Mouse (Mus musculus) MEL (cell line): Measurements from ENCODE around the gene Ddx41. TPM values are rescaled to one million over a fixed set of nuclear protein-coding genes. Genes with fewer than 3 reads are reported as not detected.

Experiments used
- DNase-seq: peaks from one replicate; pipeline ENCODE4 v3.0.0; 2011; ENCODE audit warnings: low read depth, low spot score
- H3K27ac ChIP-seq: 2 replicates; pipeline ENCODE4 v1.5.1; 2012; ENCODE audit warnings: low read depth, mild to moderate bottlenecking, control low read depth, low read length, moderate library complexity; ENCODE audit not compliant: control insufficient read depth
- H3K27me3 ChIP-seq, 2 experiments: fragments of 150-350 bp in 1 of 2; sonication (generic) in 1 of 2; 2 replicates each; pipeline ENCODE4 v1.6.1; 2012; ENCODE audit warnings: low read length in 2 of 2, mild to moderate bottlenecking in 2 of 2, improper control_type of control experiment in 1 of 2, moderate library complexity in 1 of 2; ENCODE audit not compliant: insufficient read depth in 2 of 2, control insufficient read depth in 1 of 2
- H3K36me3 ChIP-seq, 2 experiments: 2 replicates each; pipeline ENCODE4 v1.6.1; 2012 to 2014; ENCODE audit warnings: low read length in 2 of 2, improper control_type of control experiment in 1 of 2, inconsistent platforms in 1 of 2, mild to moderate bottlenecking in 1 of 2; ENCODE audit not compliant: insufficient read depth in 2 of 2, control insufficient read depth in 1 of 2
- H3K4me1 ChIP-seq, 2 experiments: fragments of 150-350 bp in 1 of 2; sonication (generic) in 1 of 2; 2 replicates each; pipeline ENCODE4 v1.6.1; 2012; ENCODE audit warnings: low read length in 2 of 2, improper control_type of control experiment in 1 of 2, mild to moderate bottlenecking in 1 of 2; ENCODE audit not compliant: insufficient read depth in 2 of 2, control insufficient read depth in 1 of 2
- H3K4me3 ChIP-seq, 2 experiments: fragments of 150-350 bp in 1 of 2; sonication (generic) in 1 of 2; 2 replicates each; pipeline ENCODE4 v1.5.1; 2012; ENCODE audit warnings: low read depth in 2 of 2, low read length in 2 of 2, mild to moderate bottlenecking in 2 of 2, moderate library complexity in 2 of 2, control low read depth in 1 of 2, improper control_type of control experiment in 1 of 2; ENCODE audit not compliant: control insufficient read depth in 1 of 2, insufficient read depth in 1 of 2
- H3K79me2 ChIP-seq: 2 replicates; pipeline ENCODE4 v1.6.1; 2012; ENCODE audit warnings: mild to moderate bottlenecking, low read length, moderate library complexity; ENCODE audit not compliant: control insufficient read depth, poor library complexity, insufficient read depth
- H3K9ac ChIP-seq: 2 replicates; pipeline ENCODE4 v1.6.1; 2012; ENCODE audit warnings: low read depth, mild to moderate bottlenecking, control low read depth, low read length, moderate library complexity; ENCODE audit not compliant: control insufficient read depth, poor library complexity, severe bottlenecking
- H3K9me3 ChIP-seq: fragments of 150-350 bp; sonication (generic); replicated peaks from 2 replicates; pipeline ENCODE4 v1.6.1; 2012; ENCODE audit warnings: mild to moderate bottlenecking, low read length, improper control_type of control experiment, moderate library complexity; ENCODE audit not compliant: insufficient read depth
- CHD1 ChIP-seq: IDR thresholded peaks from 2 replicates; pipeline ENCODE4 v1.6.1; 2012; ENCODE audit warnings: low read depth, mild to moderate bottlenecking, inconsistent platforms, low read length, improper control_type of control experiment
- E2F4 ChIP-seq: IDR thresholded peaks from 2 replicates; pipeline ENCODE4 v1.6.1; 2011; ENCODE audit warnings: low read depth, low read length, improper control_type of control experiment, borderline replicate concordance
- ELF1 ChIP-seq: IDR thresholded peaks from 2 replicates; pipeline ENCODE4 v1.6.1; 2014; ENCODE audit warnings: low read depth, mild to moderate bottlenecking, inconsistent platforms, low read length, improper control_type of control experiment, moderate library complexity
- EP300 ChIP-seq, 2 experiments: IDR thresholded peaks; 2 replicates each; pipeline ENCODE4 v1.6.1; 2011; ENCODE audit warnings: improper control_type of control experiment in 2 of 2, low read length in 2 of 2, low read depth in 1 of 2, mild to moderate bottlenecking in 1 of 2
- ETS1 ChIP-seq: IDR thresholded peaks from 2 replicates; pipeline ENCODE4 v1.6.1; 2012; ENCODE audit warnings: low read depth, mild to moderate bottlenecking, inconsistent platforms, low read length, improper control_type of control experiment, moderate library complexity
- GABPA ChIP-seq: IDR thresholded peaks from 2 replicates; pipeline ENCODE4 v1.6.1; 2012; ENCODE audit warnings: low read depth, mild to moderate bottlenecking, inconsistent platforms, low read length, improper control_type of control experiment, moderate library complexity
- GATA1 ChIP-seq: IDR thresholded peaks from 2 replicates; pipeline ENCODE4 v1.6.1; 2011; ENCODE audit warnings: low read depth, low read length, improper control_type of control experiment
- JUND ChIP-seq: IDR thresholded peaks from 2 replicates; pipeline ENCODE4 v1.6.1; 2011; ENCODE audit warnings: low read depth, mild to moderate bottlenecking, improper control_type of control experiment, low read length
- MAFK ChIP-seq: IDR thresholded peaks from 2 replicates; pipeline ENCODE4 v1.6.1; 2011; ENCODE audit warnings: low read depth, mild to moderate bottlenecking, low read length, improper control_type of control experiment, borderline replicate concordance
- MAX ChIP-seq: IDR thresholded peaks from 2 replicates; pipeline ENCODE4 v1.6.1; 2011; ENCODE audit warnings: low read length, improper control_type of control experiment
- NRF1 ChIP-seq: IDR thresholded peaks from 2 replicates; pipeline ENCODE4 v1.6.1; 2014; ENCODE audit warnings: low read depth, mild to moderate bottlenecking, inconsistent platforms, low read length, improper control_type of control experiment, moderate library complexity; ENCODE audit not compliant: poor library complexity, insufficient read depth, severe bottlenecking
- POLR2A ChIP-seq, 2 experiments: IDR thresholded peaks; 2 replicates each; pipeline ENCODE4 v1.6.1; 2011 to 2012; ENCODE audit warnings: low read length in 2 of 2, mild to moderate bottlenecking in 2 of 2, control low read depth in 1 of 2, improper control_type of control experiment in 1 of 2, low read depth in 1 of 2, moderate library complexity in 1 of 2; ENCODE audit not compliant: control insufficient read depth in 1 of 2, insufficient read depth in 1 of 2, poor library complexity in 1 of 2
- POLR2AphosphoS2 ChIP-seq: IDR thresholded peaks from 2 replicates; pipeline ENCODE4 v1.6.1; 2011; ENCODE audit warnings: low read length, improper control_type of control experiment
- POLR2AphosphoS5 ChIP-seq: IDR thresholded peaks from 2 replicates; pipeline ENCODE4 v1.6.1; 2012; ENCODE audit warnings: low read depth, borderline replicate concordance, mild to moderate bottlenecking, inconsistent platforms, low read length, moderate library complexity, mixed read lengths
- RAD21 ChIP-seq: IDR thresholded peaks from 2 replicates; pipeline ENCODE4 v1.6.1; 2011; ENCODE audit warnings: mild to moderate bottlenecking, low read depth, low read length, improper control_type of control experiment
- RCOR1 ChIP-seq: IDR thresholded peaks from 2 replicates; pipeline ENCODE4 v1.6.1; 2012; ENCODE audit warnings: low read depth, mild to moderate bottlenecking, inconsistent platforms, low read length, improper control_type of control experiment
- SIN3A ChIP-seq: IDR thresholded peaks from 2 replicates; pipeline ENCODE4 v1.6.1; 2012; ENCODE audit warnings: low read length, improper control_type of control experiment, inconsistent platforms
- SMC3 ChIP-seq: IDR thresholded peaks from 2 replicates; pipeline ENCODE4 v1.6.1; 2011; ENCODE audit warnings: low read depth, low read length, improper control_type of control experiment
- TCF12 ChIP-seq: IDR thresholded peaks from 2 replicates; pipeline ENCODE4 v1.6.1; 2014; ENCODE audit warnings: low read depth, mild to moderate bottlenecking, inconsistent platforms, low read length, improper control_type of control experiment, moderate library complexity
- ZNF384 ChIP-seq: IDR thresholded peaks from 2 replicates; pipeline ENCODE4 v1.6.1; 2012; ENCODE audit warnings: low read depth, mild to moderate bottlenecking, inconsistent platforms, low read length, improper control_type of control experiment
- polyA plus RNA-seq, 2 experiments: library from polyadenylated mRNA; stranded (reverse) in 1 of 2; unstranded in 1 of 2; fragments of >175 nt in 1 of 2; fragments of >200 nt in 1 of 2; gene quantifications; 2 replicates each; pipeline versions ENCODE4 v1.2.1 to v1.2.4; 2012; ENCODE audit warnings: low replicate concordance in 2 of 2, low read depth in 1 of 2; ENCODE audit not compliant: insufficient read length in 2 of 2, insufficient read depth in 1 of 2, missing spikeins in 1 of 2
- total RNA-seq: library from RNA; depleted of rRNA; stranded (reverse); fragments of 300-350 nt; gene quantifications from 2 replicates; pipeline ENCODE4 v1.2.3, GENCODE M21; 2012

Ddx41 gene
- total and polyA plus RNA-seq, 3 experiments: 58.5 to 88.8 TPM; not detected in 1

DNA sequence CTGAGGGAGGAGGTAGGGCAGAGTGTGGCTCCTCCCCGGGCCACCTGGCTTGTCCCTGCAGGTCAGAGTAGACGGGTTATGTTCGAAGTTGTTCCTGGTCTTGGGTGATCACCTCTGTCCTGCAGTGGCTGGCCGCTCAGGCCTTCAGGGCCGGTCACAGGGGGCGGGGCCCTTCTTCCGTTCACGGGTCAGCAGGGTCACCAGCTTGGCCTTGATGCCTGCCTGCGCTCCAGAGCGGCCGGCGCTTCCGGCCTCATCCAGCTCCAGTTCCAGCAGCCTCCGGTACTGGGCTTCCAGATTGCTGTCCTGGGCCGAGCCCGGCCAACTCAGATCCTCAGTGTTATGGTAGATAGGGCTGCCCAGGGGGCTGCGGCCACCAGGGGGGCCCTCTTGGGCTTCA, 13.2 kb downstream of the Ddx41 start:
- H3K9ac ChIP-seq: no peak overlapping the region
- DNase-seq: no peak
- H3K9me3 ChIP-seq: no peaks in the 10 kb centered on the region
- H3K79me2 ChIP-seq: no peaks in the 10 kb centered on the region
- H3K27me3 ChIP-seq: no peaks in the 10 kb centered on the region
- H3K4me1 ChIP-seq: peaks cover 0 to 13% of the 10 kb centered on the region in 2 experiments; a peak in 3 of 4 replicates
- H3K4me3 ChIP-seq: no peak overlapping the region
- H3K36me3 ChIP-seq: peaks cover 0 to 10% of the 10 kb centered on the region in 2 experiments; a peak in 2 of 4 replicates
- H3K27ac ChIP-seq: no peak overlapping the region
- TF ChIP-seq ELF1 (no peak), E2F4 (no peak), POLR2A (IDR thresholded peaks at IDR 0.05; ENCODE audit: control insufficient read depth in 1 of 2, insufficient read depth in 1 of 2, low read depth in 1 of 2, low read length in 2 of 2, poor library complexity in 1 of 2) (no peak), NRF1 (no peak), GATA1 (no peak), EP300 (IDR thresholded peaks at IDR 0.05; ENCODE audit: low read depth in 1 of 2, low read length in 2 of 2) (no peak), MAFK (no peak), CHD1 (no peak), RAD21 (no peak), MAX (no peak), RCOR1 (no peak), GABPA (no peak), ETS1 (no peak)
- TF ChIP-seq, all 39 proteins: peak for 0

DNA sequence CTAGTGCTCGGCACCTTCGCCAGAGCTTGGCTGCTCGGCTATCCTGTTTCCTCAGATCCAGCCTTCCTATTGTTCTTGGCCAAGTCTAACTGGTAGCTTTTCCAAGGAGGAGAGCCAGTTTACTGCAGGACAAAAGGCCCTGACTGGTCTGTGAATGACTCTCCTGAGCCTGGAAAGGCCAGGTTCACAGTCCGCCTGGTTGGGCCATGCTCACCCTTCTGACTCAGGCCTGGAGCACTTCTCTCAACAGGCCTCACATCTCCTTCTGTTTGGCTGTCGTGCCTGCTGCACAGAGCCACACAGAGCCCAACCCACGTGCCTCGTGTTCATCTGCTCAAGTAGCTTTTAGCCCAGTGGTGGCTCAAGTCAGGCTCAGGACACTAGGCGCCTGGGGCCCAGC, 13.7 kb downstream of the Ddx41 start:
- H3K27ac ChIP-seq: no peak overlapping the region
- H3K9me3 ChIP-seq: no peaks in the 10 kb centered on the region
- no peaks in the 10 kb centered on the region for H3K79me2 ChIP-seq
- H3K27me3 ChIP-seq: no peaks in the 10 kb centered on the region
- H3K36me3 ChIP-seq: peaks cover 0 to 6% of the 10 kb centered on the region in 2 experiments; a peak in 1 of 4 replicates
- no peak overlapping the region for H3K9ac ChIP-seq
- peaks cover 0 to 7% of the 10 kb centered on the region in 2 experiments; a peak in 2 of 4 replicates for H3K4me1 ChIP-seq
- DNase-seq: no peak
- no peak for TF ChIP-seq TCF12
- TF ChIP-seq ZNF384: no peak
- TF ChIP-seq SIN3A: no peak
- TF ChIP-seq SMC3: no peak
- no peak for TF ChIP-seq POLR2AphosphoS2
- TF ChIP-seq MAFK: no peak
- no peak for TF ChIP-seq JUND
- no peak for TF ChIP-seq POLR2AphosphoS5
- H3K4me3 ChIP-seq: no peak overlapping the region
